Mouse (Mus musculus): ENCODE data around the gene Dnajc30. TPM values are rescaled to one million over a fixed set of nuclear protein-coding genes. Genes with fewer than 3 reads are reported as not detected.
"Not testable (repeated sequence)": the region's sequence is repeated elsewhere in the genome, so short reads cannot be mapped to it uniquely, and the experiment has no call there.

The Dnajc30 gene
- polyA plus RNA-seq, 1 experiment, result 21.1 TPM

GRCm38 (mm10) chr5:135040777-135041176 is 23.2 kb upstream of the Dnajc30 start:
- Histone ChIP-seq H3K27ac (replicated peaks; ENCODE audit: low read depth, low read length) (no peak overlapping the region), H3K4me3 (ENCODE audit: insufficient read depth, low read depth, low read length) (no peak overlapping the region), H3K4me1 (ENCODE audit: control insufficient read depth, insufficient read depth, insufficient read length, low read length) (no peaks in the 10 kb centered on the region)

- Histone ChIP-seq H3K4me1 (ENCODE audit: control insufficient read depth, insufficient read depth, insufficient read length, low read length) (no peaks in the 10 kb centered on the region), H3K27ac (replicated peaks; ENCODE audit: low read depth, low read length) (no peak overlapping the region), H3K4me3 (ENCODE audit: insufficient read depth, low read depth, low read length) (no peak overlapping the region)
Measured at GRCm38 (mm10) chr5:135042105-135042788, 21.8 kb upstream of the Dnajc30 start.

GRCm38 (mm10) chr5:135044575-135044974 is 19.4 kb upstream of the Dnajc30 start:
- H3K4me1 ChIP-seq (ENCODE audit: control insufficient read depth, insufficient read depth, insufficient read length, low read length), result no peaks in the 10 kb centered on the region
- H3K4me3 ChIP-seq (ENCODE audit: insufficient read depth, low read depth, low read length), result no peak overlapping the region
- H3K27ac ChIP-seq (replicated peaks; ENCODE audit: low read depth, low read length), result no peak overlapping the region

- no peak overlapping the region for H3K4me3 ChIP-seq (ENCODE audit: insufficient read depth, low read depth, low read length)
- no peaks in the 10 kb centered on the region for H3K4me1 ChIP-seq (ENCODE audit: control insufficient read depth, insufficient read depth, insufficient read length, low read length)
- no peak overlapping the region for H3K27ac ChIP-seq (replicated peaks; ENCODE audit: low read depth, low read length)
Measured at GRCm38 (mm10) chr5:135048539-135048938, 15.5 kb upstream of the Dnajc30 start.

GRCm38 (mm10) chr5:135049268-135049667 is 14.7 kb upstream of the Dnajc30 start:
- H3K4me3 ChIP-seq (ENCODE audit: insufficient read depth, low read depth, low read length); H3K27ac ChIP-seq (replicated peaks; ENCODE audit: low read depth, low read length): not testable (repeated sequence)

GRCm38 (mm10) chr5:135053356-135053755 is 10.6 kb upstream of the Dnajc30 start:
- no peaks in the 10 kb centered on the region for H3K4me1 ChIP-seq (ENCODE audit: control insufficient read depth, insufficient read depth, insufficient read length, low read length)
- no peak overlapping the region for H3K27ac ChIP-seq (replicated peaks; ENCODE audit: low read depth, low read length)
- H3K4me3 ChIP-seq (ENCODE audit: insufficient read depth, low read depth, low read length), result no peak overlapping the region

More at GRCm38 (mm10) chr5:135049268-135049667, 14.7 kb upstream of the Dnajc30 start:
- not testable (repeated sequence) for H3K4me1 ChIP-seq (ENCODE audit: control insufficient read depth, insufficient read depth, insufficient read length, low read length)

GRCm38 (mm10) chr5:135064382-135064766 is 372 bp downstream of the Dnajc30 start:
- Histone ChIP-seq H3K4me1 (ENCODE audit: control insufficient read depth, insufficient read depth, insufficient read length, low read length) (peaks cover 2% of the 10 kb centered on the region; the same call in 1 of the 2 replicates), H3K27ac (replicated peaks; ENCODE audit: low read depth, low read length) (peak overlapping the region; percentile 62), H3K4me3 (ENCODE audit: insufficient read depth, low read depth, low read length) (peak overlapping the region; percentile 67)

- H3K4me1 ChIP-seq (ENCODE audit: control insufficient read depth, insufficient read depth, insufficient read length, low read length), result not testable (repeated sequence)
- Histone ChIP-seq H3K4me3 (ENCODE audit: insufficient read depth, low read depth, low read length) (peak within 1 kb of the TSS; percentile 94), H3K27ac (replicated peaks; ENCODE audit: low read depth, low read length) (peak within 1 kb of the TSS; percentile 62)
Measured at GRCm38 (mm10) chr5:135064909-135065446, 976 bp downstream of the Dnajc30 start, which contains the start of gene Bud23. TSS of gene Bud23 (minus strand) at chr5:135064959.

- H3K4me1 ChIP-seq (ENCODE audit: control insufficient read depth, insufficient read depth, insufficient read length, low read length), result peaks cover 2% of the 10 kb centered on the region; the same call in 1 of the 2 replicates
- H3K4me3 ChIP-seq (ENCODE audit: insufficient read depth, low read depth, low read length), result no peak overlapping the region
- no peak overlapping the region for H3K27ac ChIP-seq (replicated peaks; ENCODE audit: low read depth, low read length)
Measured at GRCm38 (mm10) chr5:135066008-135066407, 2.0 kb downstream of the Dnajc30 start.

GRCm38 (mm10) chr5:135070448-135070847 is 6.4 kb downstream of the Dnajc30 start:
- Histone ChIP-seq H3K27ac (replicated peaks; ENCODE audit: low read depth, low read length) (no peak overlapping the region), H3K4me3 (ENCODE audit: insufficient read depth, low read depth, low read length) (no peak overlapping the region), H3K4me1 (ENCODE audit: control insufficient read depth, insufficient read depth, insufficient read length, low read length) (peaks cover 2% of the 10 kb centered on the region; the same call in 1 of the 2 replicates)

GRCm38 (mm10) chr5:135072061-135072460 is 8.1 kb downstream of the Dnajc30 start:
- H3K27ac ChIP-seq (replicated peaks; ENCODE audit: low read depth, low read length), result no peak overlapping the region
- H3K4me1 ChIP-seq (ENCODE audit: control insufficient read depth, insufficient read depth, insufficient read length, low read length), result no peaks in the 10 kb centered on the region
- H3K4me3 ChIP-seq (ENCODE audit: insufficient read depth, low read depth, low read length), result no peak overlapping the region

- H3K27ac ChIP-seq (replicated peaks; ENCODE audit: low read depth, low read length), result no peak overlapping the region
- H3K4me3 ChIP-seq (ENCODE audit: insufficient read depth, low read depth, low read length), result no peak overlapping the region
- no peaks in the 10 kb centered on the region; the same call in 1 of the 2 replicates for H3K4me1 ChIP-seq (ENCODE audit: control insufficient read depth, insufficient read depth, insufficient read length, low read length)
Measured at GRCm38 (mm10) chr5:135072720-135073119, 8.7 kb downstream of the Dnajc30 start.

GRCm38 (mm10) chr5:135073349-135074150 is 9.5 kb downstream of the Dnajc30 start:
- Histone ChIP-seq H3K4me1 (ENCODE audit: control insufficient read depth, insufficient read depth, insufficient read length, low read length) (no peaks in the 10 kb centered on the region; the same call in 1 of the 2 replicates), H3K4me3 (ENCODE audit: insufficient read depth, low read depth, low read length) (no peak overlapping the region), H3K27ac (replicated peaks; ENCODE audit: low read depth, low read length) (no peak overlapping the region)

- Histone ChIP-seq H3K4me1 (ENCODE audit: control insufficient read depth, insufficient read depth, insufficient read length, low read length) (no peaks in the 10 kb centered on the region; the same call in none of the 2 replicates), H3K4me3 (ENCODE audit: insufficient read depth, low read depth, low read length) (no peak overlapping the region), H3K27ac (replicated peaks; ENCODE audit: low read depth, low read length) (no peak overlapping the region)
Measured at GRCm38 (mm10) chr5:135075655-135076054, 11.7 kb downstream of the Dnajc30 start.

GRCm38 (mm10) chr5:135076368-135076767 is 12.4 kb downstream of the Dnajc30 start:
- H3K4me3 ChIP-seq (ENCODE audit: insufficient read depth, low read depth, low read length), result no peak overlapping the region
- no peaks in the 10 kb centered on the region; the same call in none of the 2 replicates for H3K4me1 ChIP-seq (ENCODE audit: control insufficient read depth, insufficient read depth, insufficient read length, low read length)
- H3K27ac ChIP-seq (replicated peaks; ENCODE audit: low read depth, low read length), result no peak overlapping the region
